Mouse (Mus musculus) heart, postnatal 0 days (tissue): ENCODE results near the gene Abl2.

Experiments used
- CTCF ChIP-seq: IDR thresholded peaks from 2 replicates; pipeline ENCODE4 v1.5.1; 2016; ENCODE audit warnings: antibody characterized with exemption, control low read depth, low read depth
- EP300 ChIP-seq: IDR thresholded peaks from 2 replicates; pipeline ENCODE4 v1.6.1; 2016; ENCODE audit warnings: antibody characterized with exemption, low read depth

DNA sequence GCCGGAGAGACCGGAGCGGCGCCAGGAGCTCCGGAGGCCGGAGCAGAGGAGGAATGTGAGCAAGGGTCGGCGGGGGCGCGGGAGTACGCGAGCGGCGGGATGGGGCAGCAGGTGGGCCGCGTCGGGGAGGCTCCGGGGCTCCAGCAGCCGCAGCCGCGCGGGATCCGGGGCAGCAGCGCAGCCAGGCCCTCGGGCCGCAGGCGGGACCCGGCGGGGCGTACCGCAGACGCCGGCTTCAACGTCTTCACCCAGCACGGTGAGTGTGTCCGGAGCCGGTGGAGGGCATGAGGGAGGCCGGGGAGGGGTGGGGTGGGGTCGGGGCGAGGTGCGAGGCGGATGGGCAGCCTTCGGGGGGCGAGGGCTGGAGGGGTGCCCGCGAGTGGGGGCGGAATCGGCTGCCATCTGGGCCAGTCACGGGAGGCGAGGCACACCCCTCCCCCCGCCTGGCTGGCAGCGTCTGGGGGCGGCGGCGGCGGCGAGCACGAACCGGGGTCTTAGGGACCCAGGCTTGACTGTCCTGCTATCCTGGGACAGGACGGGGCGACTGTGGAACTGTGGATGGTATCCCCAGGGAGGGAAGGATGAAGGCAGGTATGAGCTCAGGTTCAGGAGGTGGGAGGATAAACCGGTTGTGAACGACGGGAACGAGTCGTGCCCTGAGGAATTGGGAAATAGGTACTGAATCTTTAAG lies 509 bp downstream of the Abl2 start:
- TF ChIP-seq CTCF, result no peak
- no peak for TF ChIP-seq EP300
